Mouse (Mus musculus) heart, embryonic 14.5 days (tissue): ENCODE measurements around the gene Spp1. TPM values are rescaled to one million over a fixed set of nuclear protein-coding genes. Genes with fewer than 3 reads are reported as not detected.
"Not testable (repeated sequence)": the region's sequence is repeated elsewhere in the genome, so short reads cannot be mapped to it uniquely, and the experiment has no call there.

ENCODE experiments used
- ATAC-seq: fragments of 200-750 bp; cut with Nextera tagmentation; 2 replicates; pipeline ENCODE4 v1.8.0; 2017; ENCODE audit warnings: low read depth, moderate TSS enrichment; ENCODE audit not compliant: insufficient number of reproducible peaks, insufficient read depth, low FRiP score
- H3K27ac ChIP-seq, 2 experiments: fragments of 200-500 bp in 1 of 2; fragments of 300-500 bp in 1 of 2; sonication (generic) in 1 of 2; replicated peaks in 1 of 2; 2 replicates each; pipeline ENCODE4 v1.5.1; 2012 to 2014; ENCODE audit warnings: low read depth in 2 of 2, low read length in 2 of 2, control low read depth in 1 of 2, mild to moderate bottlenecking in 1 of 2, mixed read lengths in 1 of 2; ENCODE audit not compliant: control insufficient read depth in 1 of 2, insufficient read depth in 1 of 2
- H3K27me3 ChIP-seq: fragments of 300-500 bp; sonication (generic); 2 replicates; pipeline ENCODE4 v1.6.1; 2014; ENCODE audit warnings: mild to moderate bottlenecking, low read length, control low read depth; ENCODE audit not compliant: control insufficient read depth, insufficient read depth
- H3K36me3 ChIP-seq: fragments of 300-500 bp; sonication (generic); 2 replicates; pipeline ENCODE4 v1.6.1; 2014; ENCODE audit warnings: mild to moderate bottlenecking, control low read depth, low read length, mixed read lengths; ENCODE audit not compliant: control insufficient read depth, insufficient read depth
- H3K4me1 ChIP-seq, 2 experiments: fragments of 200-500 bp in 1 of 2; fragments of 300-500 bp in 1 of 2; sonication (generic) in 1 of 2; 2 replicates each; pipeline ENCODE4 v1.6.1; 2012 to 2014; ENCODE audit warnings: low read length in 2 of 2, control low read depth in 1 of 2, mixed read lengths in 1 of 2; ENCODE audit not compliant: control insufficient read depth in 2 of 2, insufficient read depth in 2 of 2
- H3K4me2 ChIP-seq: fragments of 300-500 bp; sonication (generic); 2 replicates; pipeline ENCODE4 v1.6.1; 2014; ENCODE audit warnings: mild to moderate bottlenecking, low read length
- H3K4me3 ChIP-seq, 2 experiments: fragments of 200-500 bp in 1 of 2; fragments of 300-500 bp in 1 of 2; sonication (generic) in 1 of 2; 2 replicates each; pipeline ENCODE4 v1.5.1; 2012 to 2014; ENCODE audit warnings: low read length in 2 of 2, mild to moderate bottlenecking in 2 of 2, control low read depth in 1 of 2, low read depth in 1 of 2, moderate library complexity in 1 of 2; ENCODE audit not compliant: control insufficient read depth in 1 of 2, insufficient read depth in 1 of 2
- H3K9ac ChIP-seq: fragments of 300-500 bp; sonication (generic); 2 replicates; pipeline ENCODE4 v1.6.1; 2014; ENCODE audit warnings: mild to moderate bottlenecking, low read length
- H3K9me3 ChIP-seq: fragments of 300-500 bp; sonication (generic); 2 replicates; pipeline ENCODE4 v1.6.1; 2016; ENCODE audit warnings: low read length, control low read depth; ENCODE audit not compliant: control insufficient read depth
- WGBS: fragments of 180-500 bp; shearing (Covaris S2); extraction: QIAGEN DNeasy Blood & Tissue Kit; methylation state at CpG from one replicate; pipeline ENCODE4 v1.1.7; 2014; 5-methylcytosine and 5-hydroxymethylcytosine counted together
- polyA plus RNA-seq: library from polyadenylated mRNA; unstranded; fragments of >200 nt; fragmentation: Nextera tagmentation; extraction: Ambion mirVana; gene quantifications from 2 replicates; pipeline ENCODE4 v1.2.1, GENCODE M21; 2014

The Spp1 gene
- polyA plus RNA-seq, 1 experiment from 2014 or later: 12.8 TPM

DNA sequence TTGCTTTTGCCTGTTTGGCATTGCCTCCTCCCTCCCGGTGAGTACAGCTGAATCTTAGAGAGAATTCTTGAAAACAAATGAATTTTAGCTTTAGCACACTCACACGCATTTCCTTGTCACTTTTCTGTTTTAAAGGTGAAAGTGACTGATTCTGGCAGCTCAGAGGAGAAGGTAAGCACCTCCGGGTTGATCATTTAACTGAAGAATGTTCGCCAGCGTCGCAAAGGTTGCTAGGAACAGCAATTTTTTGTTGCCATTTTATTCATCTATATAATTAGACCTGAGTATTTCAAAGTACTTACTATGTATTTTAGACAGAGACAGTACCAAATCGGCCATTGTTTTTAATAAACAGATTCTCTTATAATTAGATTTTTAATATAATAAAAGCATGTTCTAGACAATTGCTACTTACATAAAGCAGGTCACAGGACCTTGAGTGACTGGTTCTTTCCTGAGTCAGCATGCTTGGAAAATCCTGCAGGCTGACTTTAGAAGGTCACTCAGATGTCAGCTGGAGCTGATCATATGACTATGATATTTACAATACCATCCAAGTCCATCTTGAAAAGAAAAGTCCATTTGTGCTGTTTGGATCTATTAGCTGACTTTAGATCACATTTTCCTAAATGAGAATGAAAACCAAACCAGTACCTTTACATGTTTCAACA, 1.6 kb downstream of the Spp1 start:
- no peaks in the 10 kb centered on the region for H3K27me3 ChIP-seq
- H3K9ac ChIP-seq: no peak overlapping the region
- WGBS: 86% methylated on average over 7 of the region's 7 CpGs
- H3K27ac ChIP-seq: no peak overlapping the region
- H3K4me1 ChIP-seq: peaks cover 4 to 5% of the 10 kb centered on the region in 2 experiments; a peak in 2 of 4 replicates
- H3K4me2 ChIP-seq: no peak overlapping the region
- H3K4me3 ChIP-seq: no peak overlapping the region
- ATAC-seq: no peak
- H3K9me3 ChIP-seq: no peaks in the 10 kb centered on the region
- no peaks in the 10 kb centered on the region for H3K36me3 ChIP-seq

DNA sequence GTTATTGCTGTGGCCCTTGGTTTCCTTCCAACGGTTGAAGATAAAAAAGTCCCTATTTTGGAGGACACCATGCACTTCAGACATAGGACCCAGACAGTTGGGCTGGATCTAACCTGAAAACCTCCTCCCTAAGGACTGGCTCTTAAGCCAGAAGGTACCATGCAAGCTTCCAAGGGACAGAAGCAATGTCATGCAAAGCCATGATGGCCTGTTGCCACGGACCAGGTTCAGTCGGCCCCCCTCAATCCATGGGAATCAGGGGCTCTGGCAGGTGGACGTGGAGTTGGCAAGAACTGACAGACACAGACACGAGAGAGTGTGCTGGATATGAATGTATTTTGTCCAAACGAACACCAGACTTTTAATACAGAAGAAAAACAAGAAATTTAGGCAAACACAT, 7.5 kb downstream of the Spp1 start:
- H3K9ac ChIP-seq: no peak overlapping the region
- H3K27ac ChIP-seq: no peak overlapping the region
- H3K27me3 ChIP-seq: no peaks in the 10 kb centered on the region
- ATAC-seq: no peak
- 66% methylated on average over 6 of the region's 6 CpGs for WGBS
- H3K4me1 ChIP-seq: peaks cover 0 to 3% of the 10 kb centered on the region in 2 experiments; a peak in 2 of 4 replicates
- H3K4me3 ChIP-seq: no peak overlapping the region
- no peaks in the 10 kb centered on the region for H3K9me3 ChIP-seq
- no peak overlapping the region for H3K4me2 ChIP-seq
- H3K36me3 ChIP-seq: no peaks in the 10 kb centered on the region

GRCm38 (mm10) chr5:104442850-104443249, 7.9 kb downstream of the Spp1 start:
- WGBS: 78% methylated on average over 1 of the region's 1 CpGs
- no peaks in the 10 kb centered on the region for H3K36me3 ChIP-seq
- H3K9ac ChIP-seq: no peak overlapping the region
- H3K27me3 ChIP-seq: no peaks in the 10 kb centered on the region
- H3K4me3 ChIP-seq: no peak overlapping the region
- ATAC-seq: no peak
- no peak overlapping the region for H3K27ac ChIP-seq
- peaks cover 0 to 3% of the 10 kb centered on the region in 2 experiments; a peak in 2 of 4 replicates for H3K4me1 ChIP-seq
- no peak overlapping the region for H3K4me2 ChIP-seq
- no peaks in the 10 kb centered on the region for H3K9me3 ChIP-seq

DNA sequence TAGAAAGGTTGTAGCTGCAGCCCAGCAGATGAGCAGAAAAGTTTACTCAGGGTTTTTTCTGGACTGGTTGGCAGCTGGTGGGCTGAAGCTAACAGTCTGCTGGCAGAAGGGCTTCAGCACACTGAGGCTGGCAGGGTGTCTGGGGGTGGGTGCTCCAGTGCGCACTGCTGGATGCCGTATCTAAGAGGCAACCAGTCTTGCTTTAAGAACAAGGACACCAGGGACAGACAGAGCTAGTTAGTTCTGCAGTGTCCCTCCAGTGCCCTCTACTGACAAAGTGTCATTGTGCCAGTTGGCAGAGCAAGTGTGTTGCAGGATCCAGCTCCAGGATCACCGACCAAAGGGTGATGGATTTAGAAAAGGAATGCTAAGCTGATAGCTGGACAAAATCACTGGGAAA, 11.2 kb downstream of the Spp1 start:
- H3K4me3 ChIP-seq: no peak overlapping the region
- H3K9ac ChIP-seq: peak overlapping the region; percentile 8; the same call in 1 of the 2 replicates
- peaks cover 0 to 3% of the 10 kb centered on the region in 2 experiments; a peak in 2 of 4 replicates for H3K4me1 ChIP-seq
- H3K27ac ChIP-seq: no peak overlapping the region
- ATAC-seq: no peak
- no peaks in the 10 kb centered on the region for H3K36me3 ChIP-seq
- H3K27me3 ChIP-seq: no peaks in the 10 kb centered on the region
- H3K4me2 ChIP-seq: no peak overlapping the region
- H3K9me3 ChIP-seq: no peaks in the 10 kb centered on the region
- WGBS: 5% methylated on average over 3 of the region's 3 CpGs

GRCm38 (mm10) chr5:104448346-104448745, 13.4 kb downstream of the Spp1 start:
- H3K27ac ChIP-seq, H3K4me2 ChIP-seq, H3K9me3 ChIP-seq, H3K36me3 ChIP-seq, H3K4me1 ChIP-seq, H3K4me3 ChIP-seq, H3K9ac ChIP-seq, H3K27me3 ChIP-seq, ATAC-seq: not testable (repeated sequence)
- WGBS: 16% methylated on average over 6 of the region's 6 CpGs

DNA sequence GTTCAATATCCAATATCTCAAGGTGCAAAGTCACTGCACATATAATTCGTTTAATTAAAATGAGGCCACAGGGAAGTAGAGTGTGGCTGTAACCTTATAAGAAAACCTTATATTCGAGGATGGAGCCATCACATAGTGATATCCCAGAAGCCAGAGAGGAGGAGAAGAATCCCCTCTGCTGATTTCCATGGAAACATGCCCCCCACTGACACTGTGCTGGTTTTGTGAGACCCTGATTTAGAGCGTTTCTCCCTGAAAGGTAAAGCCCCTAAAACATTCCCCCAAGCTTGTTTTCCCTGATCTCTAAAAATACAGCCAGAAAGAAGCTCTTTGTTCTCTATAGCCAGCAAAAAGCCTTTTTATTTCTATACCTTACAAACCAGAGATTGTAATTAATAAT, 14.6 kb downstream of the Spp1 start:
- peaks cover 0 to 3% of the 10 kb centered on the region in 2 experiments; a peak in 2 of 4 replicates for H3K4me1 ChIP-seq
- H3K27me3 ChIP-seq: no peaks in the 10 kb centered on the region
- 48% methylated on average over 3 of the region's 3 CpGs for WGBS
- H3K36me3 ChIP-seq: no peaks in the 10 kb centered on the region
- no peaks in the 10 kb centered on the region for H3K9me3 ChIP-seq
- no peak for ATAC-seq
- H3K4me2 ChIP-seq: no peak overlapping the region
- no peak overlapping the region for H3K4me3 ChIP-seq
- H3K27ac ChIP-seq: no peak overlapping the region
- H3K9ac ChIP-seq: no peak overlapping the region

DNA sequence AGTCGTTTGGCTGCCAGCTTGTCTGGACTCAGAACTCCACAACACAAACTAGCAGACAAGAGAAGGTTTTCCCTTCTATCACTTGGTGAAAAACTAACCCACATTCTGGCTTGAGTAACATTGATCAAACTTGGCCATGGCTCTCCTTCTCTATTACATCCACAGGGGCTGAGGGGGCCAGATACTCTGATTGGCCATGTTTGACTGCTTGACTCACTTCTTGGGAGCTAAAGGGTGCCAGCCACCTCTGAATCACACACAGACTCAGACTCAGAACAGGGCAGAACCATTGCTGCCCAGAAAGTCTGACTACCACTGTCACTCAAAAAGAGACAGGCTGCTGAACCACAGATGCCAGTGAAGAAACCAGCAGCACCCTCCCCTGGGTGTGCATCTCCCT, 18.2 kb downstream of the Spp1 start:
- no peaks in the 10 kb centered on the region for H3K4me1 ChIP-seq
- no peaks in the 10 kb centered on the region for H3K36me3 ChIP-seq
- no peak for ATAC-seq
- no peak overlapping the region for H3K4me3 ChIP-seq
- H3K4me2 ChIP-seq: no peak overlapping the region
- H3K9ac ChIP-seq: no peak overlapping the region
- WGBS: 47% methylated on average over 1 of the region's 1 CpGs
- H3K9me3 ChIP-seq: 0 out of 2 replicates have a peak, but pooled peaks cover 3% of the 10 kb centered on the region
- no peaks in the 10 kb centered on the region for H3K27me3 ChIP-seq
- no peak overlapping the region for H3K27ac ChIP-seq

DNA sequence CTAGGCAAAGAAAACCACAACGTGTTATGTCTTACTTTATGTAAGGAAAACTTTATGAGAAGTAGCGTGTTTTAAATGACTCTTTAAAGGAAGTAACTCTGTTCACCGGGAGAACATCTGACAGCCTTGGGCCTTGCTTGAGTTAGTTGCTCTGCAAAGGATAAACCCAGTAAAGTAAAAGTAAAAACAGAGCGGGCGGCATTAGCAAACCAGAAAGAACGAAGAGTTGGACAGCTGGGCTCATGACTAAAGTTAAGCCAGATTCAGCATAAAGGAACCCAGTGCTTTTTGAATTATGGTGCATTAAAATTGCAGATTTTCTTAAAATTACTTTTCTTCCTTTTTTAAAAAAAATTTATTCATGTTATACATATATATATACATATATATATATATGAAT, 19.6 kb downstream of the Spp1 start:
- Histone ChIP-seq H3K27ac (no peak overlapping the region), H3K4me2 (no peak overlapping the region), H3K9me3 (0 out of 2 replicates have a peak, but pooled peaks cover 3% of the 10 kb centered on the region), H3K4me1 (peaks cover 0 to 4% of the 10 kb centered on the region in 2 experiments; a peak in 1 of 4 replicates), H3K4me3 (no peak overlapping the region), H3K36me3 (no peaks in the 10 kb centered on the region), H3K27me3 (no peaks in the 10 kb centered on the region), H3K9ac (no peak overlapping the region)
- no peak for ATAC-seq
- WGBS: 88% methylated on average over 6 of the region's 6 CpGs
